Mouse (Mus musculus): ENCODE measurements around the gene Iqub. TPM values are rescaled to one million over a fixed set of nuclear protein-coding genes. Genes with fewer than 3 reads are reported as not detected.

Gene Iqub
- total RNA-seq (2014; rRNA removed): not detected in 2 replicates
- not detected in 2 replicates for polyA plus RNA-seq (2012; rRNA removed)

- peak; percentile 20 for DNase-seq (ENCODE audit: extremely low read depth, low read depth, low spot score)
- no peaks in the 10 kb centered on the region for H3K27me3 ChIP-seq (ENCODE audit: control insufficient read depth, insufficient read depth, low read length)
- no peak within 1 kb of the TSS for H3K9ac ChIP-seq (ENCODE audit: low read depth, low read length)
- 24% methylated on average over 13 of the region's 13 CpGs for WGBS
- H3K27ac ChIP-seq (replicated peaks; ENCODE audit: insufficient read depth, low read depth, low read length): no peak within 1 kb of the TSS
- H3K79me2 ChIP-seq (ENCODE audit: control insufficient read depth, insufficient read depth, low read length): no peaks in the 10 kb centered on the region
- TF ChIP-seq CTCF (IDR thresholded peaks at IDR 0.05; ENCODE audit: low read depth, low read length) (no peak), POLR2A (IDR thresholded peaks at IDR 0.05; ENCODE audit: extremely low read depth, insufficient read depth, low read length) (no peak)
- H3K36me3 ChIP-seq (ENCODE audit: control insufficient read depth, insufficient read depth, low read length): peaks cover 12% of the 10 kb centered on the region
- H3K4me1 ChIP-seq (ENCODE audit: control insufficient read depth, insufficient read depth, low read length): no peaks in the 10 kb centered on the region
- no peak within 1 kb of the TSS for H3K4me3 ChIP-seq (ENCODE audit: insufficient read depth, low read depth, low read length)
These were observed at the start of gene Iqub for GRCm38 (mm10) chr6:24514552-24515284. TSS of gene Iqub (minus strand) at chr6:24515067.

- Histone ChIP-seq H3K36me3 (ENCODE audit: control insufficient read depth, insufficient read depth, low read length) (no peaks in the 10 kb centered on the region), H3K4me1 (ENCODE audit: control insufficient read depth, insufficient read depth, low read length) (no peaks in the 10 kb centered on the region), H3K79me2 (ENCODE audit: control insufficient read depth, insufficient read depth, low read length) (no peaks in the 10 kb centered on the region), H3K9ac (ENCODE audit: low read depth, low read length) (no peak overlapping the region), H3K27me3 (ENCODE audit: control insufficient read depth, insufficient read depth, low read length) (no peaks in the 10 kb centered on the region), H3K4me3 (ENCODE audit: insufficient read depth, low read depth, low read length) (no peak overlapping the region), H3K27ac (replicated peaks; ENCODE audit: insufficient read depth, low read depth, low read length) (no peak overlapping the region)
- TF ChIP-seq CTCF (IDR thresholded peaks at IDR 0.05; ENCODE audit: low read depth, low read length): no peak
- no peak for TF ChIP-seq POLR2A (IDR thresholded peaks at IDR 0.05; ENCODE audit: extremely low read depth, insufficient read depth, low read length)
- 66% methylated on average over 9 of the region's 9 CpGs for WGBS
- no peak for DNase-seq (ENCODE audit: extremely low read depth, low read depth, low spot score)
These were observed 49.2 kb upstream of the Iqub start for GRCm38 (mm10) chr6:24564081-24564480.

DNA sequence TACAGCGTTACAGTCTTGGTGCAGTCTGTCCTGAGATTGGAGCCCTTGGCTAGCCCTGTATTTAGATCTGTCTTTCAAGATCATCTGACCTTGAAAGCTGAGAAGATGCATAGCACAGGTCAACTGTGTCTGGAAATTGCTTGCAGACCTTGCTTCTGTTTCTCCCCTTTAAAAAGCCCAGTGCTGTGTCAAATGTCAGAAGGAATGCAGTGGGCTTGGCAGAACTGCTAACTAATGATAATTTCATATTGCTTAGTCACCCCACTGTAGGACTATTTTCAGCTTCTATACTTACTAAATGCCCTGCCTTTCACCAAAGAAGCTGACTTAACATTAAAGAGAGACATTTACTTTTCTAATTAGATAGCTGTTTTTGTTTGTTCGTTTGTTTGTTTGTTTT, 40.6 kb upstream of the Iqub start:
- no peak for TF ChIP-seq CTCF (IDR thresholded peaks at IDR 0.05; ENCODE audit: low read depth, low read length)
- TF ChIP-seq POLR2A (IDR thresholded peaks at IDR 0.05; ENCODE audit: extremely low read depth, insufficient read depth, low read length): no peak
- WGBS: 74% methylated on average over 2 of the region's 2 CpGs
- no peak overlapping the region for H3K9ac ChIP-seq (ENCODE audit: low read depth, low read length)
- no peaks in the 10 kb centered on the region for H3K27me3 ChIP-seq (ENCODE audit: control insufficient read depth, insufficient read depth, low read length)
- H3K27ac ChIP-seq (replicated peaks; ENCODE audit: insufficient read depth, low read depth, low read length): no peak overlapping the region
- no peaks in the 10 kb centered on the region for H3K79me2 ChIP-seq (ENCODE audit: control insufficient read depth, insufficient read depth, low read length)
- no peak for DNase-seq (ENCODE audit: extremely low read depth, low read depth, low spot score)
- H3K4me3 ChIP-seq (ENCODE audit: insufficient read depth, low read depth, low read length): no peak overlapping the region
- no peaks in the 10 kb centered on the region for H3K36me3 ChIP-seq (ENCODE audit: control insufficient read depth, insufficient read depth, low read length)
- H3K4me1 ChIP-seq (ENCODE audit: control insufficient read depth, insufficient read depth, low read length): no peaks in the 10 kb centered on the region

DNA sequence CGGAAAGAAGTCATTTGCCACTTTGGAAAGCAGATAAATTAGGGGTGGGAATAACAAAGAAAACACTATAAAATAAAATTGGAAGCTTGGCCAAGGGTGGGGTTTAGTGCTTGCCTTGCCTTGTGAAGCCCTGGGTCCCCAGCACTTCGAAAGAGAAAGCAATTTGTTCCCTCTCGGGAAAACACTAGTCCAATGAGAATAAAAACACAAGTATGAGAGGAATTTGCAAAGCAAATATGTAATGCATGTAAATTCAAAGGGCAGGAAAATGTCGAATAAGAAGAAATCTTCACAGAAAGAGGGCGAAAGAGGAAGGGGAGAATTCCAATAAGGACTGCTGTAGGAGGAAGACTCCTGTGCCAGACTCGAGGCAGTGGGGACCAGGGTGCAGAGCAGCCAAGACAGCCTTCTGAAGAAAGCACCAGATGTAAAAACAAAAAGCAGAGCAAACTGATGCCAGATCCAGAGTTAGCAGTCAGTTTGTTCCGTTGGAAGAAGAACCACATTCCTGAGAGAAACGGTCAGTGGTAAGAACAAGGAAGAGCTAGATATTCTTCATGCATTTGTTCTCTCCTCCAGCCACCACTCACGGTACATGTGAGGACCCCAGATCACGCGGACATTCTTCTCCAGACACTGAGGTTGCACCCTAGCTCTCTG, 39.7 kb upstream of the Iqub start:
- no peak overlapping the region for H3K4me3 ChIP-seq (ENCODE audit: insufficient read depth, low read depth, low read length)
- 62% methylated on average over 11 of the region's 11 CpGs for WGBS
- no peak overlapping the region for H3K9ac ChIP-seq (ENCODE audit: low read depth, low read length)
- no peaks in the 10 kb centered on the region for H3K4me1 ChIP-seq (ENCODE audit: control insufficient read depth, insufficient read depth, low read length)
- TF ChIP-seq POLR2A (IDR thresholded peaks at IDR 0.05; ENCODE audit: extremely low read depth, insufficient read depth, low read length) (no peak), CTCF (IDR thresholded peaks at IDR 0.05; ENCODE audit: low read depth, low read length) (no peak)
- no peak overlapping the region for H3K27ac ChIP-seq (replicated peaks; ENCODE audit: insufficient read depth, low read depth, low read length)
- H3K79me2 ChIP-seq (ENCODE audit: control insufficient read depth, insufficient read depth, low read length): no peaks in the 10 kb centered on the region
- no peaks in the 10 kb centered on the region for H3K36me3 ChIP-seq (ENCODE audit: control insufficient read depth, insufficient read depth, low read length)
- DNase-seq (ENCODE audit: extremely low read depth, low read depth, low spot score): peak; percentile 18
- no peaks in the 10 kb centered on the region for H3K27me3 ChIP-seq (ENCODE audit: control insufficient read depth, insufficient read depth, low read length)

- Histone ChIP-seq H3K4me1 (ENCODE audit: control insufficient read depth, insufficient read depth, low read length) (no peaks in the 10 kb centered on the region), H3K4me3 (ENCODE audit: insufficient read depth, low read depth, low read length) (no peak overlapping the region), H3K27me3 (ENCODE audit: control insufficient read depth, insufficient read depth, low read length) (no peaks in the 10 kb centered on the region), H3K36me3 (ENCODE audit: control insufficient read depth, insufficient read depth, low read length) (no peaks in the 10 kb centered on the region), H3K79me2 (ENCODE audit: control insufficient read depth, insufficient read depth, low read length) (no peaks in the 10 kb centered on the region), H3K27ac (replicated peaks; ENCODE audit: insufficient read depth, low read depth, low read length) (no peak overlapping the region), H3K9ac (ENCODE audit: low read depth, low read length) (no peak overlapping the region)
- WGBS: 54% methylated on average over 7 of the region's 7 CpGs
- DNase-seq (ENCODE audit: extremely low read depth, low read depth, low spot score): no peak
- TF ChIP-seq CTCF (IDR thresholded peaks at IDR 0.05; ENCODE audit: low read depth, low read length) (no peak), POLR2A (IDR thresholded peaks at IDR 0.05; ENCODE audit: extremely low read depth, insufficient read depth, low read length) (no peak)
These were observed 37.2 kb upstream of the Iqub start for GRCm38 (mm10) chr6:24552046-24552445.

DNA sequence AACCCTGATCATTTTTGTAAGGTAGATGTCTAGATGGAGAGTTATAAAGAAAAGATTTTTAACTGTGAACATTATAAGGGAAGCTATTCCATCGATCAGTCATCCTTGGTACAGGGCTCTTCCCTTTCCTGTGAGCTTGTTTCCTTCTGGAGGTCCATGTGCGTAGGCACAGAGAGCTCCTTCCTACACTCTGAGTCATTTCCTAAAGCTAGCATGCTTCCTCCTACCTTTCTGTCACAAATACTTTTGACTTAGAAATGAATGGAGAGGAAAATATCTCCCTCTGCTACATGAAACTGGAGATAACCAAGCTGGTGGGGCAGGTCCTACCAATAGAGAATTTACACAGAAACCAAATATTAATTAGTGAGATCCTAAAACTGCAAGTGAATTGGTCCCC, 34.9 kb upstream of the Iqub start:
- no peak for TF ChIP-seq CTCF (IDR thresholded peaks at IDR 0.05; ENCODE audit: low read depth, low read length)
- TF ChIP-seq POLR2A (IDR thresholded peaks at IDR 0.05; ENCODE audit: extremely low read depth, insufficient read depth, low read length): no peak
- no peak overlapping the region for H3K4me3 ChIP-seq (ENCODE audit: insufficient read depth, low read depth, low read length)
- no peaks in the 10 kb centered on the region for H3K4me1 ChIP-seq (ENCODE audit: control insufficient read depth, insufficient read depth, low read length)
- no peaks in the 10 kb centered on the region for H3K36me3 ChIP-seq (ENCODE audit: control insufficient read depth, insufficient read depth, low read length)
- 68% methylated on average over 2 of the region's 2 CpGs for WGBS
- H3K27me3 ChIP-seq (ENCODE audit: control insufficient read depth, insufficient read depth, low read length): no peaks in the 10 kb centered on the region
- no peak overlapping the region for H3K27ac ChIP-seq (replicated peaks; ENCODE audit: insufficient read depth, low read depth, low read length)
- no peaks in the 10 kb centered on the region for H3K79me2 ChIP-seq (ENCODE audit: control insufficient read depth, insufficient read depth, low read length)
- DNase-seq (ENCODE audit: extremely low read depth, low read depth, low spot score): no peak
- no peak overlapping the region for H3K9ac ChIP-seq (ENCODE audit: low read depth, low read length)
